In the genomic region with DNA sequence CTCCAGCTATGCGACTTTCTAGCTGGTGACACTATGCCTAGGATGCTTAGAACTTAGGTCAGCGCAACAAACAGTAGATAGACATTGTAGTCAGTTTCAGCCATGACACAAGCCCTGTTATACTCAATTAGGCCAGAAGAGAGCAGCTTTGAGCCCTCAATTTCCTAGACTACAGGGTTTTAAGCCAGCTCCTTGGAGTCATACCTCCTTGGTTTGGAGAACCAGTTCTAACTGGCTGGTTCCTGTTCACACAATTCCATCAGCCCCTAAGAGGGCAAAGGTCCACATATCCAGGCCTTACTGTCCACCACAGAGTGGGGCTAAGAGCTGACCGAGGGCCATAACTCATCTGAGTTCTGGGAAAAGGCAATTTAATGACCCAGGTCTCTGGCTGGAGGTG, we compare ENCODE assay signal across 9 mouse cellular contexts. TPM values are rescaled to one million over a fixed set of nuclear protein-coding genes. Genes with fewer than 3 reads are reported as not detected.
A peak's percentile ranks its signal among the peaks of the same experiment; 100 is the strongest.
DNase-seq lines count a peak whose midpoint lies in the region; ATAC-seq and TF ChIP-seq lines count a peak whose summit lies in the region.
"Had no signal": no experiment of that assay in that cellular context is flagged by ENCODE, and none has a peak within 500 bp of the region (broad histone marks: within the 10 kb centered on the region; RNA-seq: fewer than 3 reads in every experiment).

No protein-coding gene starts in this region.

- no peak for ATAC-seq in hindbrain, embryonic 14.5 days (ENCODE audit: low FRiP score)
- ATAC-seq in hindbrain, embryonic 13.5 days (ENCODE audit: low FRiP score), result no peak
- no peak for ATAC-seq in heart, embryonic 11.5 days (replicated peaks; ENCODE audit: insufficient number of reproducible peaks, low FRiP score, low TSS enrichment)

- dilution Hi-C loops in CH12.LX (cut with MboI; ENCODE audit: extremely low pct_ligation_motif_present, extremely low pct_unique_long_range_greater_than_20kb, low sequenced_read_pairs), result no loop called here

- H3K27me3 ChIP-seq in hindbrain, embryonic 14.5 days (ENCODE audit: control insufficient read depth, insufficient read depth, low read length), result no peaks in the 10 kb centered on the region
- H3K27me3 ChIP-seq in hindbrain, embryonic 13.5 days, result peaks cover 11% of the 10 kb centered on the region; the same call in 1 of the 2 replicates
- H3K27me3 ChIP-seq in CH12.LX (replicated peaks), result peaks cover 15% of the 10 kb centered on the region
- peaks cover 13% of the 10 kb centered on the region; the same call in 1 of the 2 replicates for H3K27me3 ChIP-seq in heart, embryonic 11.5 days (ENCODE audit: control insufficient read depth, insufficient read depth, low read length)

- H3K4me2 ChIP-seq in hindbrain, embryonic 14.5 days (replicated peaks), result no peak overlapping the region
- H3K4me2 ChIP-seq in hindbrain, embryonic 13.5 days, result no peak overlapping the region
- H3K4me2 ChIP-seq in CH12.LX (ENCODE audit: insufficient read depth, low read depth, poor library complexity, severe bottlenecking), result no peak overlapping the region
- H3K4me2 ChIP-seq in heart, embryonic 11.5 days, result no peak overlapping the region
- H3K4me2 ChIP-seq: lung, embryonic 15.5 days had no signal

- no peaks in the 10 kb centered on the region for H3K36me3 ChIP-seq in hindbrain, embryonic 14.5 days (replicated peaks; ENCODE audit: control insufficient read depth, insufficient read depth)
- no peaks in the 10 kb centered on the region for H3K36me3 ChIP-seq in hindbrain, embryonic 13.5 days
- no peaks in the 10 kb centered on the region for H3K36me3 ChIP-seq in CH12.LX (replicated peaks in 1 of 2; ENCODE audit: control insufficient read depth in 1 of 2, insufficient read depth in 1 of 2, low read length in 1 of 2)
- H3K36me3 ChIP-seq in heart, embryonic 11.5 days (ENCODE audit: control insufficient read depth, insufficient read depth, low read length), result no peaks in the 10 kb centered on the region
- H3K36me3 ChIP-seq: lung, embryonic 15.5 days had no signal

- no peak for TF ChIP-seq EP300 in CH12.LX (IDR thresholded peaks at IDR 0.05; ENCODE audit: low read length)

- peaks cover 14% of the 10 kb centered on the region for H3K4me1 ChIP-seq in hindbrain, embryonic 14.5 days (replicated peaks; ENCODE audit: control insufficient read depth, insufficient read depth, low read length)
- H3K4me1 ChIP-seq in hindbrain, embryonic 13.5 days (replicated peaks), result peaks cover 19% of the 10 kb centered on the region
- H3K4me1 ChIP-seq in CH12.LX (ENCODE audit: control insufficient read depth in 1 of 2, insufficient read depth in 2 of 2), result peaks cover 0 to 23% of the 10 kb centered on the region in 2 experiments
- H3K4me1 ChIP-seq in heart, embryonic 11.5 days (ENCODE audit: control insufficient read depth, insufficient read depth, low read length), result peaks cover 32% of the 10 kb centered on the region

- no peak overlapping the region for H3K27ac ChIP-seq in hindbrain, embryonic 14.5 days
- H3K27ac ChIP-seq in hindbrain, embryonic 13.5 days, result no peak overlapping the region
- no peak overlapping the region for H3K27ac ChIP-seq in CH12.LX (ENCODE audit: insufficient read depth, low read depth)
- peak overlapping the region; percentile 43; the same call in 1 of the 2 replicates for H3K27ac ChIP-seq in heart, embryonic 11.5 days (ENCODE audit: low read depth, low read length)
- H3K27ac ChIP-seq in layer of hippocampus, adult 2 months, result no peak overlapping the region
- H3K27ac ChIP-seq: lung, embryonic 15.5 days had no signal

- in situ Hi-C loops in CH12.LX (cut with MboI; ENCODE audit: low pct_ligation_motif_present, low pct_unique_long_range_greater_than_20kb, low sequenced_read_pairs), result no loop called here

- TF ChIP-seq RAD21 in CH12.LX (IDR thresholded peaks at IDR 0.05; ENCODE audit: low read depth, low read length), result peak; percentile 80

- no peak overlapping the region for H3K4me3 ChIP-seq in hindbrain, embryonic 14.5 days (replicated peaks; ENCODE audit: low read length)
- H3K4me3 ChIP-seq in hindbrain, embryonic 13.5 days, result no peak overlapping the region
- H3K4me3 ChIP-seq in CH12.LX (replicated peaks in 1 of 3; ENCODE audit: low read depth in 2 of 3, low read length in 2 of 3, poor library complexity in 1 of 3), result no peak overlapping the region
- H3K4me3 ChIP-seq in heart, embryonic 11.5 days (ENCODE audit: low read depth, low read length), result no peak overlapping the region
- H3K4me3 ChIP-seq in layer of hippocampus, adult 2 months, result no peak overlapping the region
- H3K4me3 ChIP-seq: lung, embryonic 15.5 days had no signal

- H3K9ac ChIP-seq in hindbrain, embryonic 14.5 days, result no peak overlapping the region
- H3K9ac ChIP-seq in hindbrain, embryonic 13.5 days, result no peak overlapping the region
- H3K9ac ChIP-seq in CH12.LX (ENCODE audit: insufficient read depth, low read depth), result no peak overlapping the region
- 0 out of 2 replicates have a peak overlapping the region, but pooled peaks have one; percentile 6 for H3K9ac ChIP-seq in heart, embryonic 11.5 days (ENCODE audit: low read depth, low read length)
- H3K9ac ChIP-seq: lung, embryonic 15.5 days had no signal

- 63% methylated on average over 3 of the region's 3 CpGs for WGBS in hindbrain, embryonic 14.5 days
- 68% methylated on average over 3 of the region's 3 CpGs for WGBS in hindbrain, embryonic 13.5 days
- WGBS in heart, embryonic 11.5 days (ENCODE audit: insufficient replicate concordance), result 53% methylated on average over 3 of the region's 3 CpGs

- no peak for TF ChIP-seq POLR2A in CH12.LX (IDR thresholded peaks at IDR 0.05; ENCODE audit: low read depth, low read length)

- no peaks in the 10 kb centered on the region for H3K79me2 ChIP-seq in CH12.LX (replicated peaks; ENCODE audit: control insufficient read depth, extremely low read depth, insufficient read depth, poor library complexity, severe bottlenecking)

- H3K9me3 ChIP-seq in hindbrain, embryonic 14.5 days (ENCODE audit: control insufficient read depth, low read length), result no peaks in the 10 kb centered on the region
- H3K9me3 ChIP-seq in hindbrain, embryonic 13.5 days, result no peaks in the 10 kb centered on the region
- no peaks in the 10 kb centered on the region for H3K9me3 ChIP-seq in CH12.LX (replicated peaks; ENCODE audit: low read length)
- no peaks in the 10 kb centered on the region for H3K9me3 ChIP-seq in heart, embryonic 11.5 days (replicated peaks; ENCODE audit: control insufficient read depth, low read length)
- H3K9me3 ChIP-seq: lung, embryonic 15.5 days had no signal

- DNase-seq in hindbrain, embryonic 14.5 days (ENCODE audit: low spot score), result peak; percentile 82
- peak; percentile 68 for DNase-seq in CH12.LX (ENCODE audit: extremely low read depth)
- peak; percentile 79 to 85 for DNase-seq in cerebellum, postnatal 10 days
- DNase-seq in layer of hippocampus, adult 2 months (ENCODE audit: low spot score in 2 of 2), result peak in 1 of 2 experiments; percentile 48
- peak; percentile 75 for DNase-seq in mesoderm, embryonic 11.5 days (ENCODE audit: low read depth, low spot score)
- peak; percentile 47 for DNase-seq in thymus, postnatal 25 days

- peak; percentile 64 to 94; a peak in 3 of 4 replicates for TF ChIP-seq CTCF in CH12.LX (conservative IDR thresholded peaks at IDR 0.05 in 1 of 2, IDR thresholded peaks at IDR 0.05 in 1 of 2; ENCODE audit: low read depth in 2 of 2, low read length in 2 of 2)
- TF ChIP-seq CTCF in layer of hippocampus, adult 2 months (conservative IDR thresholded peaks at IDR 0.05), result peak; percentile 88

TF ChIP-seq in CH12.LX, 34 proteins besides CTCF, POLR2A, EP300 and RAD21 (continues in another document):
- TF ChIP-seq MAZ (IDR thresholded peaks at IDR 0.05; ENCODE audit: low read depth, low read length) (no peak), ETS1 (conservative IDR thresholded peaks at IDR 0.05; ENCODE audit: low read depth, low read length) (no peak), SMC3 (IDR thresholded peaks at IDR 0.05; ENCODE audit: low read depth, low read length) (peak; percentile 98), PAX5 (IDR thresholded peaks at IDR 0.05; ENCODE audit: low read length) (no peak), SIN3A (IDR thresholded peaks at IDR 0.05; ENCODE audit: low read length) (no peak), IRF4 (IDR thresholded peaks at IDR 0.05; ENCODE audit: low read depth, low read length) (0 out of 2 replicates have a peak, but pooled peaks have one; percentile 9), NRF1 (IDR thresholded peaks at IDR 0.05; ENCODE audit: low read depth, low read length) (no peak), BHLHE40 (IDR thresholded peaks at IDR 0.05; ENCODE audit: low read depth, low read length) (no peak), JUN (IDR thresholded peaks at IDR 0.05; ENCODE audit: insufficient read depth, low read depth, low read length) (no peak), TCF12 (IDR thresholded peaks at IDR 0.05; ENCODE audit: low read depth, low read length) (no peak), ZKSCAN1 (IDR thresholded peaks at IDR 0.05; ENCODE audit: borderline replicate concordance, low read depth, low read length) (no peak), USF1 (IDR thresholded peaks at IDR 0.05; ENCODE audit: low read depth, low read length) (no peak), RCOR1 (conservative IDR thresholded peaks at IDR 0.05; ENCODE audit: low read depth, low read length) (no peak), NELFE (IDR thresholded peaks at IDR 0.05; ENCODE audit: low read depth, low read length) (no peak), ZNF384 (IDR thresholded peaks at IDR 0.05; ENCODE audit: low read depth, low read length) (no peak), HCFC1 (IDR thresholded peaks at IDR 0.05; ENCODE audit: low read depth, low read length) (no peak), MXI1 (IDR thresholded peaks at IDR 0.05; ENCODE audit: low read depth, low read length) (no peak)

RNA-seq across cellular contexts. Expression of a gene that starts 3.2 kb away (rescaled TPM):
- 10.7 and 14.0 TPM in 2 replicates for polyA plus RNA-seq in hindbrain, embryonic 14.5 days (2014; fragmentation: Nextera tagmentation; extraction: Ambion mirVana)
- polyA plus RNA-seq in hindbrain, embryonic 13.5 days (2015; fragmentation: Nextera tagmentation; extraction: Ambion mirVana), result 17.6 and 22.5 TPM in 2 replicates
- total RNA-seq in CH12.LX (2012; rRNA removed) (0.25 and 0.30 TPM in 2 replicates), CH12.LX (2014; rRNA removed) (not detected in 2 replicates)
- polyA plus RNA-seq in CH12.LX (2012; ENCODE audit: insufficient read length, low read depth), result not detected in 2 replicates
- polyA plus RNA-seq in heart, embryonic 11.5 days (2014; fragmentation: Nextera tagmentation; extraction: Ambion mirVana), result 2.6 and 3.6 TPM in 2 replicates
- total RNA-seq in layer of hippocampus, adult 2 months (2021), result 1 to 10 TPM in 1 of 2 experiments, under 1 TPM in 1; 0.76 to 1.7 TPM

RNA-seq across cellular contexts. Expression of a gene that starts 14.3 kb away (rescaled TPM):
- 8.5 and 10.4 TPM in 2 replicates for polyA plus RNA-seq in hindbrain, embryonic 14.5 days (2014; fragmentation: Nextera tagmentation; extraction: Ambion mirVana)
- polyA plus RNA-seq in hindbrain, embryonic 13.5 days (2015; fragmentation: Nextera tagmentation; extraction: Ambion mirVana), result 5.1 and 5.4 TPM in 2 replicates
- total RNA-seq in CH12.LX (2012; rRNA removed), result not detected in 2 replicates
- not detected in 2 replicates for total RNA-seq in CH12.LX (2014; rRNA removed)
- polyA plus RNA-seq in CH12.LX (2012; ENCODE audit: insufficient read length, low read depth), result not detected in 2 replicates
- polyA plus RNA-seq in heart, embryonic 11.5 days (2014; fragmentation: Nextera tagmentation; extraction: Ambion mirVana), result 0.45 and 0.56 TPM in 2 replicates
- total RNA-seq in layer of hippocampus, adult 2 months (2021), result 1 to 10 TPM; 4.0 to 4.3 TPM
